Mouse (Mus musculus) kidney, postnatal 0 days (tissue): ENCODE data around the gene Pelp1. TPM values are rescaled to one million over a fixed set of nuclear protein-coding genes. Genes with fewer than 3 reads are reported as not detected.
"Not testable (repeated sequence)": the region's sequence is repeated elsewhere in the genome, so short reads cannot be mapped to it uniquely, and the experiment has no call there.

Experiments used
- ATAC-seq: fragments of 200-750 bp; cut with Nextera tagmentation; replicated peaks from 2 replicates; pipeline ENCODE4 v1.8.0; 2017; ENCODE audit warnings: low read depth, moderate number of reproducible peaks, moderate TSS enrichment, moderate library complexity; ENCODE audit not compliant: low FRiP score
- DNase-seq: peaks from one replicate; pipeline ENCODE4 v3.0.0-alpha.2; 2016; ENCODE audit warnings: low spot score
- H3K27ac ChIP-seq: fragments of 300-500 bp; sonication (generic); 2 replicates; pipeline ENCODE4 v1.5.1; 2014; ENCODE audit warnings: mild to moderate bottlenecking
- H3K27me3 ChIP-seq: fragments of 300-500 bp; sonication (generic); 2 replicates; pipeline ENCODE4 v1.6.1; 2014; ENCODE audit warnings: low read length, mixed read lengths; ENCODE audit not compliant: insufficient read depth
- H3K36me3 ChIP-seq: fragments of 300-500 bp; sonication (generic); 2 replicates; pipeline ENCODE4 v1.6.1; 2014; ENCODE audit warnings: low read length, mixed read lengths; ENCODE audit not compliant: insufficient read depth
- H3K4me1 ChIP-seq: fragments of 300-500 bp; sonication (generic); replicated peaks from 2 replicates; pipeline ENCODE4 v1.6.1; 2014; ENCODE audit warnings: antibody characterized with exemption, low read length, mixed read lengths; ENCODE audit not compliant: insufficient read depth
- H3K4me2 ChIP-seq: fragments of 300-500 bp; sonication (generic); 2 replicates; pipeline ENCODE4 v1.6.1; 2014; ENCODE audit warnings: mild to moderate bottlenecking, low read length, moderate library complexity, mixed read lengths
- H3K4me3 ChIP-seq: fragments of 300-500 bp; sonication (generic); replicated peaks from 2 replicates; pipeline ENCODE4 v1.5.1; 2014; ENCODE audit warnings: low read depth, low read length
- H3K9ac ChIP-seq: fragments of 300-500 bp; sonication (generic); 2 replicates; pipeline ENCODE4 v1.6.1; 2014; ENCODE audit warnings: low read depth, low read length
- H3K9me3 ChIP-seq: fragments of 300-500 bp; sonication (generic); replicated peaks from 2 replicates; pipeline ENCODE4 v1.6.1; 2016; ENCODE audit warnings: low read length, inconsistent platforms, mixed read lengths
- CTCF ChIP-seq: IDR thresholded peaks from 2 replicates; pipeline ENCODE4 v1.5.1; 2016; ENCODE audit warnings: antibody characterized with exemption, low read depth, mild to moderate bottlenecking, moderate library complexity
- WGBS: fragments of 180-500 bp; shearing (Covaris S2); extraction: QIAGEN DNeasy Blood & Tissue Kit; methylation state at CpG from one replicate; pipeline ENCODE4 v1.1.7; 2014; 5-methylcytosine and 5-hydroxymethylcytosine counted together
- polyA plus RNA-seq: library from polyadenylated mRNA; unstranded; fragments of >200 nt; fragmentation: Nextera tagmentation; extraction: Ambion mirVana; gene quantifications from 2 replicates; pipeline ENCODE4 v1.2.1, GENCODE M21; 2015

The Pelp1 gene
- polyA plus RNA-seq, 1 experiment from 2014 or later = 18.8 TPM

GRCm38 (mm10) chr11:70431574-70431973 lies 21.7 kb upstream of the Pelp1 start:
- Histone ChIP-seq H3K9ac (no peak overlapping the region), H3K27ac (no peak overlapping the region), H3K4me1 (peaks cover 9% of the 10 kb centered on the region; the same call in 1 of the 2 replicates), H3K9me3 (no peaks in the 10 kb centered on the region), H3K36me3 (0 out of 2 replicates have a peak, but pooled peaks cover 4% of the 10 kb centered on the region), H3K27me3 (no peaks in the 10 kb centered on the region), H3K4me2 (0 out of 2 replicates have a peak overlapping the region, but pooled peaks have one; percentile 95), H3K4me3 (no peak overlapping the region; the same call in 1 of the 2 replicates)
- no peak for DNase-seq
- ATAC-seq = no peak
- WGBS = 31% methylated on average over 5 of the region's 5 CpGs
- TF ChIP-seq CTCF = no peak

GRCm38 (mm10) chr11:70426598-70426997 lies 16.8 kb upstream of the Pelp1 start:
- not testable (repeated sequence) for H3K36me3 ChIP-seq, H3K4me3 ChIP-seq, DNase-seq, H3K27ac ChIP-seq, H3K27me3 ChIP-seq, H3K4me1 ChIP-seq, H3K4me2 ChIP-seq, H3K9ac ChIP-seq, ATAC-seq, H3K9me3 ChIP-seq
- WGBS = 74% methylated on average over 6 of the region's 6 CpGs

GRCm38 (mm10) chr11:70419486-70419885 lies 9.7 kb upstream of the Pelp1 start:
- Histone ChIP-seq H3K9me3 (no peaks in the 10 kb centered on the region), H3K4me2 (no peak overlapping the region), H3K4me1 (no peaks in the 10 kb centered on the region), H3K4me3 (no peak overlapping the region), H3K27ac (no peak overlapping the region), H3K9ac (no peak overlapping the region), H3K36me3 (no peaks in the 10 kb centered on the region), H3K27me3 (no peaks in the 10 kb centered on the region)
- no peak for TF ChIP-seq CTCF
- WGBS = 48% methylated on average over 5 of the region's 5 CpGs
- DNase-seq (no peak), ATAC-seq (no peak)

DNA sequence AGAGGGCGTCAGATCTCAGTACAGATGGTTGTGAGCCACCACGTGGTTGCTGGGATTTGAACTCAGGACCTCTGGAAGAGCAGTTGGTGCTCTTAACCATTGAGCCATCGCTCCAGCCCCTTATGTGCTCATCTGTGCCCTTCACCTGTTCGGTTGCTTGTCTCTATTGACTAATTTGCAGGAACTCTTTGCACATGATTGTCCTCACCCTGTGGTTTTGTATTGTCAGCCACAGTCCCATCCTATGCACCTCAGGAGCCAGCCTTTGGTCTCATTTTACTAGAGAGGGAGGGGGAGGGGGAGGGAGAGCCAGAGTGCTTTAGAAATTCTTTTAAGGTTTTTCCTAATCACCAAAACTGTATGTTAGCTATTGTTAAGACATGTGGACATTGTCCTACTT lies 8.4 kb upstream of the Pelp1 start:
- Histone ChIP-seq H3K27me3 (no peaks in the 10 kb centered on the region), H3K4me2 (no peak overlapping the region), H3K4me1 (no peaks in the 10 kb centered on the region), H3K4me3 (no peak overlapping the region), H3K36me3 (no peaks in the 10 kb centered on the region), H3K9ac (no peak overlapping the region), H3K27ac (no peak overlapping the region), H3K9me3 (no peaks in the 10 kb centered on the region)
- 63% methylated on average over 4 of the region's 4 CpGs for WGBS
- DNase-seq (no peak), ATAC-seq (no peak)
- no peak for TF ChIP-seq CTCF

DNA sequence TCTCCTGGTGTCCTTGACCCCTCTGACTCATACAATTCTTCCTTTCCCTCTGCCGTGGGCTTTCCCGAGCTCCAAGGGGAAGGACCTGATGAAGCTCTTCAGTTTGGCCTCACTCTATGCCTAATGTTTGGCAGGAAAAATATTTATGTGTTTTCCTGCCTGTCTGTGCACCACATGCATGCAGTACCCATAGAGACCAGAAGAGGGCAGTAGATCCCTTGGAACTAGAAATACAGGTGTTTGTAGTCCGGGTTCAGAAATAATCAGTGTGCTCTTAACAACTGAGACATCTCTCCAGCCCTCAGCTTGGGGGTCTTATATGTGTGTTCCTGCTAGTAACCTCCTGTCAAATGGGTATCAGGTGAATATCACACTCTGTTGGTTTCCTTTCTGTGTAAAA lies 4.1 kb upstream of the Pelp1 start:
- WGBS = 3% methylated on average over 3 of the region's 3 CpGs
- no peaks in the 10 kb centered on the region for H3K36me3 ChIP-seq
- peak; percentile 86 for DNase-seq

DNA sequence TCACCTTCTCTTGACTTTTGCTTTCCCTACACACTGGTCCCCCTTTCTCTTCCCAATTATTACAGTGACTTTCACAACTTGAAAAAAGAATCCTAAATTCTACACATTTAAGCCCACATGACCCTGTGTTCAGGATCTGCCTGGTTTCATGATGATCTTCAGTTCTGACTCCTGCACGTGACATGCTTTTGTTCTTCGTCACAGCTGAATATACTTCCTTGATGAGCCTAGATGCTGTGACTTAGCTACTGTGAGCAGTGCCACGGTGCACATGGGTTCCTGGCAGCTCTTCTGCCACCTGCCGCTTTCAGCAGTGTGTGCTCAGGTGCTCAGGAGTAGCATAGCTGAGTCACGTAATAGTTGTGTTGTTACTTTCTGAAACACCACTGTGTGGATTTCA lies 2.8 kb upstream of the Pelp1 start:
- 70% methylated on average over 5 of the region's 5 CpGs for WGBS
- no peaks in the 10 kb centered on the region for H3K9me3 ChIP-seq
- no peak for DNase-seq
- no peak overlapping the region for H3K9ac ChIP-seq
- H3K27ac ChIP-seq = no peak overlapping the region
- H3K4me3 ChIP-seq = no peak overlapping the region
- no peak overlapping the region for H3K4me2 ChIP-seq
- no peaks in the 10 kb centered on the region for H3K27me3 ChIP-seq
- no peak for ATAC-seq
- H3K4me1 ChIP-seq = peaks cover 7% of the 10 kb centered on the region
- TF ChIP-seq CTCF = no peak
- H3K36me3 ChIP-seq = no peaks in the 10 kb centered on the region

More for the DNA sequence above, 4.1 kb upstream of the Pelp1 start:
- H3K4me1 ChIP-seq = peaks cover 1% of the 10 kb centered on the region
- H3K27me3 ChIP-seq = no peaks in the 10 kb centered on the region
- H3K9ac ChIP-seq = no peak overlapping the region
- no peak overlapping the region for H3K4me3 ChIP-seq
- H3K9me3 ChIP-seq = no peaks in the 10 kb centered on the region
- no peak for ATAC-seq
- H3K4me2 ChIP-seq = no peak overlapping the region
- no peak overlapping the region for H3K27ac ChIP-seq
- TF ChIP-seq CTCF = peak; percentile 98

GRCm38 (mm10) chr11:70410297-70410643 lies 439 bp upstream of the Pelp1 start:
- 63% methylated on average over 6 of the region's 6 CpGs for WGBS

More at GRCm38 (mm10) chr11:70410297-70410643, 439 bp upstream of the Pelp1 start:
- ATAC-seq (no peak), DNase-seq (no peak)
- Histone ChIP-seq H3K9me3 (no peaks in the 10 kb centered on the region), H3K9ac (peak overlapping the region; percentile 94), H3K36me3 (peaks cover 4% of the 10 kb centered on the region; the same call in 1 of the 2 replicates), H3K4me2 (peak overlapping the region; percentile 85), H3K27ac (peak overlapping the region; percentile 82; the same call in 1 of the 2 replicates), H3K4me3 (peak overlapping the region; percentile 78), H3K4me1 (peaks cover 7% of the 10 kb centered on the region), H3K27me3 (no peaks in the 10 kb centered on the region)
- no peak for TF ChIP-seq CTCF
